8 mouse cellular contexts compared by ENCODE assay signal in the genomic region with DNA sequence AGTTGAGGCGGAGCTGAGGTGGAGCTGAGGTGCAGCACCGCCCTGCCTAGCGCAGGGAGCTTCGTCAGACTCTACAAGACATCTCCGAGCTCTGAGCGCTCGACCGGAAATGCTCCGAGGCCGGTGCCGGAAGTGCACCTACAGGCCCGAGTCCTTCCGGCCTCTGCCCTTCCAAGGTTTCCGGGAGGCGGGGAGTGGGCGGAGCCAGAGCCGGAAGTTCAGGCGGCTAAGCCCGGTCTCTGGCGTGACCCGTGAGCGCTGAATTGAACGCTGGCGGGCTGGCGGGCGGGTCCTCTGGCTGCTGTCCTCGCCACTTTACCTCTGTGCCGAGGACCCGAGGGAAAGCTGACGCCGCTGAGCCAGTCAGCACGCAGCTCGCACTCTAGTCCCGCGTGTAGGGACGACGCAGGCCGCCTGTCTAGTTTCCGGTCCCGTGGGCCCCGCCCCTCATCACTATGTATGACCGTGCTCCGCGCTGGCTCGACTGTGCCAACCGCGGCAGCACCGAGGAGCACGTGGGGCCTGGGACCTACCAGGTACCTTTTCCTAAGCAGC. TPM values are rescaled to one million over a fixed set of nuclear protein-coding genes. Genes with fewer than 3 reads are reported as not detected.
DNase-seq lines count a peak whose midpoint lies in the region; ATAC-seq lines count a peak whose summit lies in the region.

A gene (plus strand): TSS at position 251 of the 555 bp plus-strand sequence.

- H3K27ac ChIP-seq in limb, embryonic 11.5 days (replicated peaks; ENCODE audit: low read depth, low read length) = peak within 1 kb of the TSS; percentile 80; the same call in 1 of the 2 replicates
- H3K27ac ChIP-seq in midbrain, embryonic 12.5 days (replicated peaks) = peak within 1 kb of the TSS; percentile 94

- peak within 1 kb of the TSS; percentile 64 for H3K4me2 ChIP-seq in limb, embryonic 11.5 days (ENCODE audit: low read depth, severe bottlenecking)
- peak within 1 kb of the TSS; percentile 73 for H3K4me2 ChIP-seq in midbrain, embryonic 12.5 days (replicated peaks)

- DNase-seq in brain, embryonic 18.5 days (ENCODE audit: low read depth, low spot score) = peak; percentile 91
- DNase-seq in heart, adult 9 months (ENCODE audit: low spot score in 2 of 2) = peak; percentile 72 to 81
- DNase-seq in kidney, adult 8-10 months = peak; percentile 88
- DNase-seq in limb, embryonic 11.5 days (ENCODE audit: low spot score) = peak; percentile 95
- DNase-seq in skeletal muscle tissue, adult 2 months (ENCODE audit: low read depth, low spot score) = peak; percentile 85
- peak; percentile 90 for DNase-seq in yolk sac, embryonic 10.5 days (ENCODE audit: low spot score)

- H3K4me1 ChIP-seq in erythroblast, embryonic 14.5 days (ENCODE audit: control insufficient read depth) = peaks cover 8% of the 10 kb centered on the region
- H3K4me1 ChIP-seq in limb, embryonic 11.5 days (ENCODE audit: control insufficient read depth, insufficient read depth, low read length) = no peaks in the 10 kb centered on the region
- no peaks in the 10 kb centered on the region for H3K4me1 ChIP-seq in midbrain, embryonic 12.5 days

- peak within 1 kb of the TSS; percentile 69 for H3K9ac ChIP-seq in limb, embryonic 11.5 days (ENCODE audit: low read length)
- peak within 1 kb of the TSS; percentile 54 for H3K9ac ChIP-seq in midbrain, embryonic 12.5 days (replicated peaks)

- peaks cover 8% of the 10 kb centered on the region for H3K9me3 ChIP-seq in erythroblast, embryonic 14.5 days (ENCODE audit: control insufficient read depth, low read length)
- no peaks in the 10 kb centered on the region for H3K9me3 ChIP-seq in limb, embryonic 11.5 days (ENCODE audit: control insufficient read depth, low read length)
- H3K9me3 ChIP-seq in midbrain, embryonic 12.5 days = no peaks in the 10 kb centered on the region

- H3K36me3 ChIP-seq in erythroblast, embryonic 14.5 days (ENCODE audit: control insufficient read depth) = no peaks in the 10 kb centered on the region
- H3K36me3 ChIP-seq in limb, embryonic 11.5 days (ENCODE audit: control insufficient read depth, insufficient read depth, low read length) = no peaks in the 10 kb centered on the region
- H3K36me3 ChIP-seq in midbrain, embryonic 12.5 days = no peaks in the 10 kb centered on the region

- WGBS in limb, embryonic 11.5 days = 4% methylated on average over 49 of the region's 49 CpGs
- under 1% methylated on average over 41 of the region's 49 CpGs for WGBS in midbrain, embryonic 12.5 days

- ATAC-seq in limb, embryonic 11.5 days (ENCODE audit: insufficient number of reproducible peaks, low FRiP score, low TSS enrichment, low read depth) = peak; percentile 98
- ATAC-seq in midbrain, embryonic 12.5 days (ENCODE audit: low FRiP score, low read depth) = peak; percentile 100

- peaks cover 3% of the 10 kb centered on the region; the same call in 1 of the 2 replicates for H3K27me3 ChIP-seq in erythroblast, embryonic 14.5 days (ENCODE audit: control insufficient read depth)
- H3K27me3 ChIP-seq in limb, embryonic 11.5 days (ENCODE audit: control insufficient read depth, insufficient read depth, low read length) = no peaks in the 10 kb centered on the region; the same call in 1 of the 2 replicates
- H3K27me3 ChIP-seq in midbrain, embryonic 12.5 days = peaks cover 13% of the 10 kb centered on the region

- peak within 1 kb of the TSS; percentile 65 for H3K4me3 ChIP-seq in erythroblast, embryonic 14.5 days (replicated peaks)
- peak within 1 kb of the TSS; percentile 55 for H3K4me3 ChIP-seq in limb, embryonic 11.5 days (ENCODE audit: low read depth, low read length)
- peak within 1 kb of the TSS; percentile 65 for H3K4me3 ChIP-seq in midbrain, embryonic 12.5 days

RNA-seq across cellular contexts. Expression of the gene that starts here (rescaled TPM):
- polyA plus RNA-seq in erythroblast, embryonic 14.5 days (2012) = not detected in 2 replicates
- not detected in 2 replicates for polyA plus RNA-seq in limb, embryonic 11.5 days (2014; fragmentation: Nextera tagmentation; extraction: Ambion mirVana)
- polyA plus RNA-seq in midbrain, embryonic 12.5 days (2016; fragmentation: Nextera tagmentation; extraction: Ambion mirVana) = 0.11 and 0.21 TPM in 2 replicates

Comparison
In these comparisons a context has a peak if more than half of its experiments do, and no peak if none do; other contexts are left out.
1. Peak in every context shown above with its lines: DNase-seq, ATAC-seq, H3K4me3 ChIP-seq and H3K27ac ChIP-seq.
2. Peak in DNase-seq, ATAC-seq, H3K4me3 ChIP-seq, H3K27ac ChIP-seq, H3K9ac ChIP-seq and H3K4me2 ChIP-seq in limb, embryonic 11.5 days; RNA of the gene not detected or under 1 TPM.
3. Peak in ATAC-seq, H3K4me3 ChIP-seq, H3K27ac ChIP-seq, H3K9ac ChIP-seq and H3K4me2 ChIP-seq in midbrain, embryonic 12.5 days; RNA of the gene not detected or under 1 TPM.